Mouse (Mus musculus) ES-Bruce4 (cell line): ENCODE data around the gene Trappc4.

Experiments used
- CTCF ChIP-seq: IDR thresholded peaks from one replicate; pipeline ENCODE4 v1.8.1; 2011; ENCODE audit warnings: low read depth, low read length
- POLR2A ChIP-seq: IDR thresholded peaks from one replicate; pipeline ENCODE4 v1.8.1; 2011; ENCODE audit warnings: low read length; ENCODE audit not compliant: insufficient read depth

- TF ChIP-seq CTCF = no peak
- no peak for TF ChIP-seq POLR2A
Measured at GRCm38 (mm10) chr9:44450387-44450786, 43.0 kb upstream of the Trappc4 start.
